Mouse (Mus musculus) ES-Bruce4 (cell line): ENCODE results near the gene Fancl. TPM values are rescaled to one million over a fixed set of nuclear protein-coding genes. Genes with fewer than 3 reads are reported as not detected.

ENCODE experiments used
- H3K27ac ChIP-seq: 2 replicates; pipeline ENCODE4 v1.5.1; 2012; ENCODE audit warnings: low read length, inconsistent platforms; ENCODE audit not compliant: insufficient read depth
- H3K27me3 ChIP-seq: 2 replicates; pipeline ENCODE4 v1.6.1; 2012; ENCODE audit warnings: mild to moderate bottlenecking, low read length, inconsistent platforms; ENCODE audit not compliant: control insufficient read depth, poor library complexity, insufficient read depth, severe bottlenecking
- H3K36me3 ChIP-seq: 2 replicates; pipeline ENCODE4 v1.6.1; 2012; ENCODE audit warnings: inconsistent platforms, mild to moderate bottlenecking, low read length, moderate library complexity; ENCODE audit not compliant: control insufficient read depth, poor library complexity, insufficient read depth, severe bottlenecking
- H3K4me1 ChIP-seq: one replicate; pipeline ENCODE4 v1.8.1; 2011; ENCODE audit warnings: low read length; ENCODE audit not compliant: control insufficient read depth, insufficient read depth
- H3K4me3 ChIP-seq: 2 replicates; pipeline ENCODE4 v1.5.1; 2011; ENCODE audit warnings: low read depth, mild to moderate bottlenecking, low read length
- H3K9ac ChIP-seq: 2 replicates; pipeline ENCODE4 v1.6.1; 2012; ENCODE audit warnings: low read depth, mild to moderate bottlenecking, inconsistent platforms; ENCODE audit not compliant: poor library complexity, severe bottlenecking
- H3K9me3 ChIP-seq: replicated peaks from 2 replicates; pipeline ENCODE4 v1.6.1; 2012; ENCODE audit warnings: mild to moderate bottlenecking, low read length, inconsistent platforms; ENCODE audit not compliant: control insufficient read depth, poor library complexity, insufficient read depth, severe bottlenecking
- CTCF ChIP-seq: IDR thresholded peaks from one replicate; pipeline ENCODE4 v1.8.1; 2011; ENCODE audit warnings: low read depth, low read length
- EP300 ChIP-seq: IDR thresholded peaks from 2 replicates; pipeline ENCODE4 v1.6.1; 2011; ENCODE audit warnings: low read depth, low read length; ENCODE audit not compliant: insufficient read depth
- POLR2A ChIP-seq: IDR thresholded peaks from one replicate; pipeline ENCODE4 v1.8.1; 2011; ENCODE audit warnings: low read length; ENCODE audit not compliant: insufficient read depth
- polyA plus RNA-seq: library from polyadenylated mRNA; stranded (reverse); fragments of >200 nt; gene quantifications from 2 replicates; pipeline ENCODE4 v1.2.4, GENCODE M21; 2011; ENCODE audit warnings: low read depth; ENCODE audit not compliant: missing spikeins, insufficient read depth, insufficient read length

The Fancl gene
- polyA plus RNA-seq, 1 experiment: 36.4 TPM

- TF ChIP-seq POLR2A (no peak), CTCF (peak; percentile 37), EP300 (no peak)
- no peak overlapping the region for H3K27ac ChIP-seq
- H3K9me3 ChIP-seq: peaks cover 8% of the 10 kb centered on the region; the same call in 1 of the 2 replicates
- no peaks in the 10 kb centered on the region for H3K4me1 ChIP-seq
- H3K36me3 ChIP-seq: no peaks in the 10 kb centered on the region
- H3K4me3 ChIP-seq: no peak overlapping the region
- no peak overlapping the region for H3K9ac ChIP-seq
- no peaks in the 10 kb centered on the region for H3K27me3 ChIP-seq
Observed at GRCm38 (mm10) chr11:26513683-26514082, 127.7 kb downstream of the Fancl start.

- H3K4me3 ChIP-seq: no peak overlapping the region
- H3K9ac ChIP-seq: no peak overlapping the region
- TF ChIP-seq CTCF (no peak), POLR2A (no peak), EP300 (no peak)
- H3K4me1 ChIP-seq: no peaks in the 10 kb centered on the region
- H3K27ac ChIP-seq: no peak overlapping the region
- no peaks in the 10 kb centered on the region for H3K36me3 ChIP-seq
- H3K27me3 ChIP-seq: no peaks in the 10 kb centered on the region
- H3K9me3 ChIP-seq: no peaks in the 10 kb centered on the region
Observed at GRCm38 (mm10) chr11:26516086-26516485, 130.2 kb downstream of the Fancl start.

GRCm38 (mm10) chr11:26518991-26519390, 133.1 kb downstream of the Fancl start:
- H3K27ac ChIP-seq: no peak overlapping the region
- no peak overlapping the region for H3K9ac ChIP-seq
- TF ChIP-seq CTCF: no peak
- H3K27me3 ChIP-seq: no peaks in the 10 kb centered on the region
- H3K4me3 ChIP-seq: no peak overlapping the region
- H3K4me1 ChIP-seq: no peaks in the 10 kb centered on the region
- no peaks in the 10 kb centered on the region for H3K36me3 ChIP-seq
- no peaks in the 10 kb centered on the region for H3K9me3 ChIP-seq

Other genes with a start within 250 kb of the Fancl start
- gene 5730522E02Rik, start 175.4 kb upstream of the Fancl start, polyA plus RNA-seq: not detected in 2 replicates
- gene Gm6899, start 207.1 kb downstream of the Fancl start, polyA plus RNA-seq: not detected in 2 replicates
- 34.4 and 36.1 TPM in 2 replicates for gene Vrk2, start 207.9 kb downstream of the Fancl start, polyA plus RNA-seq